Comparison of ENCODE assay signal across 8 mouse cellular contexts in genomic region chr7:142284615-142285080, GRCm38 (mm10). TPM values are rescaled to one million over a fixed set of nuclear protein-coding genes. Genes with fewer than 3 reads are reported as not detected.
DNase-seq lines count a peak whose midpoint lies in the region; ATAC-seq lines count a peak whose summit lies in the region.

No protein-coding gene starts in this region.

- peak overlapping the region; percentile 87 for H3K4me2 ChIP-seq in hindbrain, embryonic 14.5 days (replicated peaks)

- H3K4me1 ChIP-seq in hindbrain, embryonic 14.5 days (replicated peaks; ENCODE audit: control insufficient read depth, insufficient read depth, low read length) = peaks cover 3% of the 10 kb centered on the region; the same call in 1 of the 2 replicates

- no peaks in the 10 kb centered on the region for H3K36me3 ChIP-seq in hindbrain, embryonic 14.5 days (replicated peaks; ENCODE audit: control insufficient read depth, insufficient read depth)

- peak overlapping the region; percentile 74 for H3K27ac ChIP-seq in hindbrain, embryonic 14.5 days

- under 1% methylated on average over 19 of the region's 19 CpGs for WGBS in hindbrain, embryonic 14.5 days

- H3K4me3 ChIP-seq in hindbrain, embryonic 14.5 days (replicated peaks; ENCODE audit: low read length) = peak overlapping the region; percentile 43

- peak overlapping the region; percentile 61 for H3K9ac ChIP-seq in hindbrain, embryonic 14.5 days

- H3K27me3 ChIP-seq in hindbrain, embryonic 14.5 days (ENCODE audit: control insufficient read depth, insufficient read depth, low read length) = peaks cover 14% of the 10 kb centered on the region

- no peaks in the 10 kb centered on the region for H3K9me3 ChIP-seq in hindbrain, embryonic 14.5 days (ENCODE audit: control insufficient read depth, low read length)

- peak; percentile 77 for ATAC-seq in hindbrain, embryonic 14.5 days (ENCODE audit: low FRiP score)

- DNase-seq in R1 (ENCODE audit: low read depth, low spot score) = peak; percentile 95
- peak; percentile 96 to 97 for DNase-seq in cerebellum, postnatal 25 days
- DNase-seq in frontal cortex, postnatal 25 days (ENCODE audit: low spot score in 2 of 2) = peak; percentile 83
- DNase-seq in hindbrain, embryonic 14.5 days (ENCODE audit: low spot score) = peak; percentile 99
- DNase-seq in layer of hippocampus, postnatal 36 days = peak; percentile 85 to 88
- DNase-seq in lung, postnatal 36 days = peak; percentile 96
- DNase-seq in retina, postnatal 1 day = peak; percentile 97
- DNase-seq in urinary bladder, adult 18-20 months (ENCODE audit: low spot score in 2 of 2) = peak; percentile 81 to 85

RNA-seq across cellular contexts. Expression of gene Gm4559, which starts 10.5 kb away (rescaled TPM):
- polyA plus RNA-seq in hindbrain, embryonic 14.5 days (2014; fragmentation: Nextera tagmentation; extraction: Ambion mirVana) = not detected in 2 replicates
- total RNA-seq in layer of hippocampus, postnatal 36 days (2021) = not detected

RNA-seq across cellular contexts. Expression of gene Krtap5-1, which starts 12.3 kb away (rescaled TPM):
- not detected in 2 replicates for polyA plus RNA-seq in hindbrain, embryonic 14.5 days (2014; fragmentation: Nextera tagmentation; extraction: Ambion mirVana)
- total RNA-seq in layer of hippocampus, postnatal 36 days (2021) = not detected

RNA-seq across cellular contexts. Expression of gene Krtap5-4, which starts 18.7 kb away (rescaled TPM):
- not detected in 2 replicates for polyA plus RNA-seq in hindbrain, embryonic 14.5 days (2014; fragmentation: Nextera tagmentation; extraction: Ambion mirVana)
- total RNA-seq in layer of hippocampus, postnatal 36 days (2021) = not detected

RNA-seq across cellular contexts. Expression of gene Gm2431, which starts 26.5 kb away (rescaled TPM):
- polyA plus RNA-seq in hindbrain, embryonic 14.5 days (2014; fragmentation: Nextera tagmentation; extraction: Ambion mirVana) = not detected in 2 replicates
- total RNA-seq in layer of hippocampus, postnatal 36 days (2021) = not detected

RNA-seq across cellular contexts. Expression of gene Gm40460, which starts 43.8 kb away (rescaled TPM):
- not detected in 2 replicates for polyA plus RNA-seq in hindbrain, embryonic 14.5 days (2014; fragmentation: Nextera tagmentation; extraction: Ambion mirVana)
- not detected for total RNA-seq in layer of hippocampus, postnatal 36 days (2021)

Comparison
In these comparisons a context has a peak if more than half of its experiments do, and no peak if none do; other contexts are left out.
1. Peak in every context shown above with its lines: DNase-seq, ATAC-seq, H3K4me3 ChIP-seq and H3K27ac ChIP-seq.